Mouse (Mus musculus) ovary, postnatal 14 days (tissue): Measurements from ENCODE around the gene Gm17949.

Source experiments
- DNase-seq: peaks from one replicate; pipeline ENCODE4 v3.0.0; 2022; ENCODE audit warnings: low spot score

The Gm17949 gene

DNA sequence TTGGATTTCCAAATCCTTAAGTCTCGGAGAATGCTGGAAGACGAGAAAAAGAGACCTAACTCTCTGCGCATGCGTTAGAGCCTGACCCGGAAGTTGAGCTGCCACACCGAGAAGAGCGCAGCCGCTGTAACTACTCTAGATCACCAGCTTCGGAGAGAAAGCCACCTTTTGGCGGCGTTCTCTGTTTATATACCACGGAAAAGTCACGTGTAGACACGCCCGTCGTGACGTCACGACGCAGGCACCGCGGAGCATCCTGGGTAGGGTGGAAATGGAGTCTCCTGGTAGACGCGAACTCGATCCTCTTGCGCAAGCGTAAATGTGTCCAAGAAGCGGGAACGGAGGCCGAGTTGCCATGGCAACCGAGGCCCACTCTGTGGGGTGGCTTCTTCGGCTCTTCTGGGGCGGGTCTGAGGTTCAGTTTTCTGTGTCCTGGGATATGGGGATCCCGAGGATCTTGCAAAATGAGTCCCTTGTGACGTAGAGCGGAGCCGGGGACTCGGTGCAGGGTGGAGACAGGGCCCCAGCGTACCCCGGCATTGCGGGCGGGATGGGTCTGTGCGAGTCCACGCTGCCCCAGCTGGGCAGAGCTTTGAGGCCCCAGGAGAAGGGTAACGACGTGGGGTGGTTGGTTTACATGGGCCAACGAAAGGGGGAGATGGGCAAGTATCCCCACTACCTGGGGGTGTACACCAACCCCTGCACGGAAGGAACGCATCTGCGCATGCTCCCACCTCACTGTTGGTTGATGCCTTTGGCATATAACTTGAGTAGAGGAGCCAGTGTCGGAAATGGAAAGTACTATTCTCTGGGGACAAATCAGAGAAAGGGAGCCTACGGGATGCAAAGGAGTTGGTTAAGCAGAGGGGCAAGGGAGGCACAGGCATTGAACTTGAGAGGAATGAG lies at the start of gene Gm17949, which contains the start of gene Gtf2f1:
Gene Gm17949 (plus strand): TSS at position 234 of the 906 bp plus-strand sequence.
Gene Gtf2f1 (minus strand): TSS at position 53 of the 906 bp plus-strand sequence.
- peak; percentile 87 for DNase-seq

DNA sequence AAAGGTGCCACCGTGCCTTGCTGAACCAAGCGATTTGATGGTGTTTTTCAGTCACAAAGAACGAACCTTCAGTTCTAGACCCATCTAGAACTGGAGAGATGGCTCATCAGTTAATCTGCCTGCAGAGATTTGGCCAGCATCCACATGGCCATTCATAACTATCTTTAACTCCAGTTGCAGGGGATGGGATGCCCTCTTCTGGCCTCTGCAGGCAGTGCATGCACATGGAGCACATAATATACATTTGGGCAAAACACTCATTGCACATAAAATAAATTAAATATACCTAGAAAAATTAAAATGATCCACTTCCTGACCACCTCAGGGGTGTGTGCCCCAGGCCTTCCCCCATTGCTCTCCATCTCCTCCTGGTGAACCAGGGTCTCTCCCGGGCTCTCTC lies 49.4 kb upstream of the Gm17949 start:
- DNase-seq: no peak

DNA sequence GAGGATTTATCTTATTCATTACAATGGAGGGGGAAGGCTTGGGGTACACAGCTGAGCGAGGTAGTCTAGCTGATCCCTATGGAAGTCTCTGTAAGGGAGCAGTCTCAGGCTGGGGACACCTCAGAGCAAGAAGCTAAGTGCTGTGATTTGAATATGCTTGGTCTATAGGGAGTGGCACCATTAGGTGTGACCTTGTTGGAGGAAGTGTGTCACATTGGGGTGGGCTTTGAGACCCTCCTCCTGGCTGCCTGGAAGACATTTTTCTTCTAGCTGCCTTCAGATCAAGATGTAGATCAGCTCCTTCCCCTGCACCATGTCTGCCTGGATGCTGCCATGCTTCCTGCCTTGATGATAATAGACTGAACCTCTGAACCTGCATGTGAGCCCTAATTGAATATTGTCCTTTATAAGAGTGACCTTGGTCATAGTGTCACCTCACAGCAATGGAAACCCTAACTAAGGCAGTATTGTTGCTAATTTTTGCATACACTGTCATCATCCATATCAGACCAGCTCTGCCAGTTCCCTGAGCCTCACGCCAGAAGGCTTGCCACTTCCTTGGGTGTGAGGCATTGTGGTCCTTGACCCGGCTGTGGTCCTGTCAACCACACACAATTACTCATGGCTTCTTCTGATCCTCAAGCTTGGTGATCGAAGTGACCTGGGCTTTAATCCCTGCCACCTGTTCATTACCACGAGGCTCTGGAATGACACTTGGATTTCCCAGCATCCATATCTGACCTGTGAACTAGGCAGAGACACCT lies 48.4 kb upstream of the Gm17949 start:
- DNase-seq: no peak

DNA sequence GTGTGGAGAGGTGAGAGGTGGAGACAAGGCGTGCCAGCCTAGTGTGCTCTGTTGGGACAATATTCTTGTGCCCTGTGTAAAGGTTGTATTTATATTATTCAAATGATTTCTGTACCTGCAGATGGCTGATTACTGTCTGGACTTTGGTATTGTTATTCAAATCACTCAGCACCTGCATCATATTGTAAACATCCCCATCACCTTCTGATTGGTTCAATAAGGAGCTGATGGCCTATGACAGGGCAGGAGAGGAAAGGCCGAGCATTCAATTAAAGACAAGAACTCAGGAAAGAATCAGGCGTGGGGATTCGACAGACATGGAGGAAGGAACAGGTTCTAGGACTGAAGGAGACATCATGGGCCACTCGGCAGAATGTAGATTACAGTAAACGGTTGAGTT lies 47.6 kb upstream of the Gm17949 start:
- no peak for DNase-seq

DNA sequence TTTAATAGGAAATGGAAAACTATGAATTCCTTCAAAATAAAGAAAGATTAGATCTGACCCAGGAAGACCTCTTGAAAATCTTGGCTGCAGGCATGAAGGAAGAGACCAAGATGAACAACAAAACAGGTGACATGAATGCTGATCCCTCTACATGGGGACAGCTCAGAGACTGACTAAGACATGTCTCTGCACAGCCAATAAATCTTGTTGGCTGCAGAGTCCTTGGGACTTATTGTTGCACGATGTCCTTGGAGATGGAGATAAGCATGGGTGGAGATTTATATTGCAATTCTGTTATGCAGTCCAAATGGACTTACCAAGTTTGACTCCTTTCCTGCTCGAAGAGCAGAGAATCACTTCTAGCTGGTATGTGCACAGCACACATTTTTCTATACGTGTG lies 41.9 kb upstream of the Gm17949 start:
- DNase-seq: no peak

DNA sequence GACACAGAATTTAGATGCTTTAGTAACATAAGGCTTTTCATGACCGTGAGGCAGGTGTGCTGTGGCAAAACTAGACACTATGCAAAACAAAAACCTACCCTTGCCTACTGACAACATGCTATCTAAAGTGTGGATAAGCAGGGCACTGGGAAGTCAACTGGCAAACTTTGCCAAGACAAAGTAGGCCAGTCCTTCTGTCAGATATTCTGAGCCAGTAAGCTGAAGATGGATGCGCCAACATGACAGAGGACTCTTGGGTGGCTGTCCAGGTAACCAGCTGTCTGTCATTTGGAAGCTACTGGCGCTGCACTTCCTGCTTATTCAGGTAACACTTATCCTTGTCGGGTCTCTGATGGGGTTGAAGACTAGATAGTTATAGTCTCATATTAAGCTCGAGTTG lies 41.2 kb upstream of the Gm17949 start:
- no peak for DNase-seq

DNA sequence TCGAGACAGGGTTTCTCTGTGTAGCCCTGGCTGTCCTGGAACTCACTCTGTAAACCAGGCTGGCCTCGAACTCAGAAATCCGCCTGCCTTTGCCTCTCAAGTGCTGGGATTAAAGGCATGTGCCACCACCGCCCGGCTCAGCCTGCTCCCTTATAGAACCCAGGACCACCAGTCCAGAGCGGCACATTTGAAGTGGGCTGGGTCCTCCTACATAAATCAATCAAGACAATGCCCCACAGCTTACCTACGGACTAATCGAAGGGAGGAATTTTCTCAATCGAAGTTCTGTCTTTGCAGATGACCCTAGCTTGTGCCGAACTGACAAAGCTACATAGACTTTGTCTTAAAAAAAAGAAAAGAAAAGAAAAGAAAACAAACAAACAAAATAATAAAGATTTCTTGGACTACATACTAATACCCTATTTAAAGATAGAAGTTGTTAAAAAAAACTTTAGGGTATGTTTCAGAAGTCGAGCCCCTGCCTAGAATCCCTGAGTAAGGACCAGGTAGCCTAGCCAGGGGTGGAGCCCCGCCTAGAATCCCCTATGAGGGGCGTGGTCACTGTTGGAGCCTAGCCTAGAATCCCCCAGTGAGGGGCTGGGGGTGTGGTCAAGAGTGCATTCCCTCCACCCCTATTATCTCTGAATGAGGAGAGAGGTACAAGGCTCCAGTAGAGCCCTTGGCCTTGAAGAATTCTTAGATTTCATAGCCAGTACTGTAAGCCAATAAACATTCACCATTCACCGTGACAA lies 37.1 kb upstream of the Gm17949 start:
- DNase-seq: no peak

DNA sequence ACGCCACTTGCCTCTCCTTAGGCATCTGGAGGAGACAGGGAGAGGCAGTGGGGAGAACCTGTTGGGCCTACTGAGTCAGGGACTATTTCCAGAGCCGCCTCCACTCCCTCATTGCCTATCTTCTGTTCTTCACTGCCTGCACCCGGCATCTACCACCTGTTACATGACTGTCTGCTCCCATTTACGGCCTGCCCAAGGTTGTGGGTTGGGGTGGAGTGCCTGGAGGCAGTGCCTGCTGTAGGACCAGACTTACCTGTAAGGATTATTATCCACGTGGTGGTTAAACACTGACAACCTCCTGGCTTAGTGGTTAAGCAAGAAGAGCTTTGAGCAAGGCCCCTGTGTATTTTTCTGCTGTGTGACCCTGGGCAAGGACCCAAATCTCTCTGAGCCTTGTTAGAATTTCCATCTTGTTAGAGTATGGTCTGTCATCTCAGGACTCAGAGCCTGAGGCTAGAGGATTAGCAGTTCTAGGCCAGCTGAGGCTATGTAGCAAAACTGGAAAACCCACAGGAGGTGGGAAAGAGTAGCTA lies 36.5 kb upstream of the Gm17949 start:
- DNase-seq: no peak

DNA sequence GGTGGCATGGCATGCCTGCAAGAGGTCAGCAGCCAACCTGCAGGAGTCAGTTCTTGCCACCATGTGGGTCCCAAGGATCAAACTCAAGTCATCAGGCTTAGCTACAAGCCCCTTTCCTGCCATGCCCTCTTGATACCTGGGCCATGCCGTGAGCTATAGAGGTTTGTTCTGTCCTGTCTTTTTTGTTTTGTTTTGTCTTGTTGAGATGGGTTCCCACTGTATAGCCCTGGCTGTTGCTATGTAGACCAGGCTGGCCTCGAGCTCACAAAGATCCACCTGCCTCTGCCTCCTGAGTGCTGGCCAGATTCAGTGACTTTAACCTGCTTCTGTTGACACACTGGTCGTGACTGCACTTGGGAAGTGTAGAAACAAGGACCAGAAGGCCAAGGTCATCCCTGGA lies 35.9 kb upstream of the Gm17949 start:
- no peak for DNase-seq

DNA sequence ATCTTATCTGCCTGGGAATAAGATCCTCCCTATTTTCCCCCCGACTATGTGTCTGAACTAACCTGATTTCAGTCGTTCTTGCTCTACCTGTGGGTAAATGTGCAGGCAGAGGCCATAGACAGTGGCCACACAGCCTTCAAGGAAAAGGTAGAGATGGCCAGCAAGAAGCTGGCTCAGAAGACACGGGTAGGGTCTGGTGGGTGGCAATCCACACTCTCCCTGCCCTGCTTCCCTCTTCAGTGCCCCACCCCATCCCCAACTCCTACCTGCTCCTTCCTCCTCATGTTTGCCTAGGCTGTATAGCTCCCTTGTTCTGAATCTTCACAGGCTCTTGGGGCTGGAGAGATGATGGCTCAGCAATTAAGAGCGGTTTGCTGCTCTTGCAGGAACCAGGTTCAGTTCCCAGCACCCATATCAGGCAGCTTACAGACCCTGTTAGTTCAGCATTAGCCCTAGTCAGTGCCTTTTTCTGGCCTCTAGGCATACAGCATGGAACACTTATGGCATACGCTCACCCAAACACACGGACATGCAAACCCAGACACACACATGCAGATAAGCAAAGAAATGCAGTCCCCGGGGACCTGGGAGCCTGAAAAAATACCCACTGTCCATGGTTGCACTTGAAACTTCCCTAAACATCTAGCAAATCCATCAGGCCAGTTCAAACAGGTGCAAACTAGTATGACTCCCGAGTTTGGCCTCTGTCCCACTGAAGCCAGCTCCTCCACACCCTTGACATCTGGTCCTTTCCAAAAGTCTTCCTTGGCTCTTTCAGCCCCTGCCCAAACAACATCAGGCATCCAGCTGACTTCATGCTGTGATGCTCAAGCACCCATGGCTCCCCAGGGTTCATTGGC lies 34.5 kb upstream of the Gm17949 start:
- no peak for DNase-seq

DNA sequence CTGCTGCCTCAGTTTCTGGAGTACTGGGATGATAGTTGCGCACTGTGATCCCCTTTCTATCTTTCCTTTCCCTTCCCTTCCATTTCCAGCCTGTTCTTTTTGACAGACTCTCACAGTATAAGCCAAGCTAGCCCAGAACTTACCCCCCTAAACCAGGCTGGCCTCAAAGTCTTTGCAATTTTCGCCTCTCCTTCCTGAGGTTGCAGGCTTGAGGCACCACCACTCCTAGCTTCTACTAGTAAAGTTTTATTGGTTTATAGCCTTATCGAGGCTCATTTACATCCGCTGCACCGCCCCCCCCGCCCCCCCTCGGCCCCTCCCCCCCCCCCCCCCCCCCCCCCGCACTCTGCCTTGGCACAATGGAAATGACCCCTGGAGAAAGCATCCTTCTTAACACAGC lies 31.7 kb upstream of the Gm17949 start:
- no peak for DNase-seq

DNA sequence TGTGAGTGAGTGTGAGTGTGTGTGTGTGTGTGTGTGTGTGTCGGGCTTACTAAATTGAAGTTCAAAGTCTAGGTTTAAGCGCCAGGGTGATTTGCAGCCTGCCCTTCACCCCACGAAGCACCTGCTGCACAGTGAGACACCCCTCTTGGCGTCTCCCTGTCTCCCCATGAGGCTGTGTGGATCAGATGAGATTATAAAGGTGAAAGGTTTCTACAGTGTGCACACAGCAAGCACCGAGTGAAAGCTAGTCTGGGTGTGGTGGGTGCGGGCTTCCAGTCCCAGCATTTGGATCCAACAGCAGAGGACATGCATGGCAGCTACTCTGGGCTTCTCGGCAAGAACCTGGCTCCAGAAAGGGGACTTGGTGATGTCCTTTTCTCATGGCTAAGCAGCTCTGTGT lies 30.2 kb upstream of the Gm17949 start:
- DNase-seq: no peak

DNA sequence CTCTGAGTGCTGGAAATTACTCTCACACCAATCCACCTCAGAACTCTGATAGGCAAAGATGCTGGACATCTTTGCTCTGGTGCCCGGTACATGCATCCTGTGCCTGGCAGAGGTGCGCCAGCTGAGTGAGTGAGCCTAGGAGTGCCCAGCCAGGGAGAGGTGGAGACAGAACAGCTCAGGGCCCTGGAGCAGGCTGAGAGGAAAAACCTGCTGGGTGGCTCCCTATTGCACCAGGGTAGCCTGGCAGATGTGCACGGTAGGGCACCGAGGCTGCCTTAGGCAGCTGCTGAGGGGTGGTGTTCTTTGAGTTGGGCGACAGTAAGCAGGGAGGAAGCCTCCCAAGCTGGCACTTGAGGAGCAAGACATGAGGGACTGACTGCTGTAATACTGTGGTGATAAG lies 29.3 kb upstream of the Gm17949 start, which contains the start of gene Acer1:
Gene Acer1 (minus strand): TSS at position 114 of the 400 bp plus-strand sequence.
- DNase-seq: no peak

DNA sequence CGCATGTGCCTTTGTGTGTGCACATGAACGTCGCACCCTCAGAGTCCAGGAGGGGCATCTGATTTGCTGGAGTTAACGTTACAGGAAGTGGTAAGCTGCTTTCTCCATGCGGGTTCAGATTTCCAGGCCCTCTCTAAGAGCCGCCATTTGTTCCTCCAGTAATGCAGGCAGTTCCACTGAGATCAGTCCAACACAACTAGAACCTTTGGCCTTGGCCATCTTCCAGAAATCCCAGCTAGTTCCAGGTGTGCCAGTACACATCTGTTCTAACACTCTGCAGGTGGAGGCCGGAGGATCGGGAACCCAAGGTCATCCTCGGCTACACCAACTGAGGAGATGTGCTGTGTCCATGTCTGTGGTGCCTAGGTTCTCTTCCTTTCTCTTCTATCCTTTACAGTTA lies 26.4 kb upstream of the Gm17949 start:
- DNase-seq: no peak

DNA sequence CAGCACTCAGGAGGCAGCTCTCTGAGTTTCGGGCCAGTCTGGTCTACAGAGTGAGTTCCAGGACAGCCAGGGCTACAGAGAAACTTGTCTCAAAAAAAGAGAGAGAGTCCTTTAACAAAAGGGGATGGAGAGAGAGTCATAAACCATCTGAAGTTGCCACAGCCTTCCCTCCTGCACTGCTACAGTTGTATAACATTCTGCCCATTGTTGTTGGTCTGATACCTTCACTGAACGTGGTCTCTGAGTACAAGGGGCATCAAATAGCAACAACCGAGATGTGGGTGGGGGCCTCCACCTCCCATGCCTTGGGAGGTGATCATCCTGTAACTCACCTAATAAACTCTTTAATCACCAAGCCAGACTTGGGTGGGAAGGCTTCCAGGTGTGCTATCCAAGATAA lies 25.6 kb upstream of the Gm17949 start:
- no peak for DNase-seq

DNA sequence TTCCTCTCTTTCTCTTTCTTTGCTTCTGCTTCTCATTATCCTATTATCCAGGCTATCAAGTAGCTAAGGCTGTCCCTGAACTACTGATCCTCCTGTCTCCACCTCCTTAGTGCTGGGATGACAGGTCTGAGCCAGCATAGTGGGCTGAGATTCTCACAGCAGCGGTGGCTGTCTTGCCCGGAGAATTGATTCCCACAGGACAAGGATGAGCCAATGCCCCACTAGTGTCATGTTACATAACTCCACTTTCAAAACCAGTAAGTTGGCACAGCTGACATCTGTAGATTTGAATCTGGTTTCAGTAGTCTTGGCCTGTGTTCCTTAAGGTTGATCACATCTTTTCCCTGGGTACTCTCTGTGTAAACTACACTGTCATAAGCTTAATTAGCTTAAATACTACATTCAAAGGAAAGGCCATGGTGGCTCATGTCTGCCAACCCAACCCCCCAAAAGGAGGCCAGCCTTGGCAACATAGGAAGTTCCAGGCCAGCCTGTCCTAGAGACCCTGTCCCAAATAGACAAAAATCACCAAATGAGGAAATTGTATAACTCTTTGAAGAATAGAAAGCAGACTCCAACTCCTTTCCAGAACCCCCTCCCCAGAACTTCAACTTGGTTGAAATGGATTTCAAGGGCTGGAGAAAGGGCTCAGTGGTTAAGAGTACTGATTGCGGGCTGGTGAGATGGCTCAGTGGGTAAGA lies 25.0 kb upstream of the Gm17949 start:
- no peak for DNase-seq

DNA sequence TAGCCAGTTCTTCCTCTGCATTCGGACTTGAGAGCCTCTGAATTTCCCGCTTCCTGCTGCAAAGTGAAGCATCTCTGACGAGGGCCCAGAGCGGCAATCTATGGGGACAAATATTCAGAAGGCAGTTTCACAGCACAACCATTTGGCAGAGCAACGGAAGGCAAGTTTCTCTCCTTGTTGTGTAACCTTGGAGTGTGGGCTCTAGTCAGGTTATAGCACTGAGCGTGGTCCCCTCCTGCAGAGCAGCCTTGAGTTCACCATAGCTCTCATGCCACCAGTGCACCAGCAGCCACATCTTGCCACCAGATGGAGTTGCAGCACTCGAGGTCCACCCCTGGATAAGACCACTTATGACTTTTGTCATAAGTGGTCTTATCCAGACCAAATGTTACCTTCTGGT lies 22.8 kb upstream of the Gm17949 start:
- DNase-seq: no peak

DNA sequence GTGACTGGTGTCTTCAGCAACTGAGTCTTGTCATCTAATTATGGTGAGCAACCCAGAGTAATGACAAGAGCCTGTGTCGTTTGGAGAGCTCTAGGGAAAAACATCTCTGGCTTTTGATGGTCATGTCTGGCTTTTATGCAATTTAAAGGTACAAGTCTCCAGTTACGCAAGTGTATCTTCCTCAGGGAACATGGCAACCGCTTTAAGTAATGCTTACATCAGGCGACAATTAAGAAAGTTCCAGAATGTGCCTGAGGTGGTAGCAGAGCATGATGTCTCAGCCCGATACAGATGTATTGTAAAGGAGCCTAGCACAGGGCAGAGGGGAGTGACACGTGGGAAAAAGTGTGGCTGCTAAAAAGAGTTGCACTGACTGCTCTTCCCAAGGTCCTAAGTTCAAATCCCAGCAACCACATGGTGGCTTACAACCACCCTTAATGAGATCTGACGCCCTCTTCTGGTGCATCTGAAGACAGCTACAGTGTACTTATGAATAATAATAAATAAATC lies 22.3 kb upstream of the Gm17949 start:
- DNase-seq: no peak

DNA sequence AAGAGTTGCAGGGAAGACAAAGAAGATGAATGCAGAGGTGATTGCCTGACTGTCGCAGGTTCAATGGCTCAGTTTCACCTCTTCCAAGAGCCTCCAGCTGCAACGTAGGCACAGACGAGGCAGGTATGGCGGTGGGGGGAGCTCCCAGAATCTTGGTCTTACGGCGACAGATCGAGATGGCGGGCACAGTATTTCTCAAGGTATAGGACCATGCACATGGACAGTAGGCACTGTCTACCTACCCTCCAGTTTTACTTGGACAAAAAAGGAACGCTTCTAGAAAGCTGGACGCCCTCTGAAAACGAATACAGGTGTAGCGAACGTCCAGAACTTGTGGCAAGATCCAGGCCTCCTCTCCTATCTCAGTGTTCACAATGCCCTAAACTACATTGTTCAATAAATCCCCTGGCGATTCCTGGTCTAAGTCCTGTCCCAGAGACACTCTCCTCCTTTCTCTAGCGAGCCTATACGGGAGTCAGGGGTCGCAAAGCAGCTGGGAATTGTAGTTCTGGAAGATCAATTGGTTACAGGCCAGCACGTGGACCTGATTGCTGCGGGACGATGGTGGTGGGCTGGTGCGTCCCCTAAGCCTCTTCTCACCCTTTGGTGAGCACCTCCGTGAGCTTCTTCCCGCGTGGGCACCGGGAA lies 21.7 kb upstream of the Gm17949 start:
- DNase-seq: no peak
